Mouse (Mus musculus) thymus, adult 2 months (tissue): Measurements from ENCODE around the gene Plxnd1. TPM values are rescaled to one million over a fixed set of nuclear protein-coding genes. Genes with fewer than 3 reads are reported as not detected.

ENCODE experiments used
- DNase-seq: peaks from one replicate; pipeline ENCODE4 v3.0.0; 2021
- H3K27ac ChIP-seq: fragments of 200-500 bp; 2 replicates; pipeline ENCODE4 v1.5.1; 2012; ENCODE audit warnings: low read length, control low read depth; ENCODE audit not compliant: control insufficient read depth, insufficient read depth
- H3K27me3 ChIP-seq: fragments of 200-500 bp; 2 replicates; pipeline ENCODE4 v1.6.1; 2012; ENCODE audit warnings: mild to moderate bottlenecking, low read length, moderate library complexity, mixed read lengths; ENCODE audit not compliant: control insufficient read depth, insufficient read depth
- H3K36me3 ChIP-seq: fragments of 200-500 bp; 2 replicates; pipeline ENCODE4 v1.6.1; 2012; ENCODE audit warnings: mild to moderate bottlenecking, low read length, moderate library complexity; ENCODE audit not compliant: control insufficient read depth, insufficient read depth
- H3K4me1 ChIP-seq: fragments of 200-500 bp; replicated peaks from 2 replicates; pipeline ENCODE4 v1.6.1; 2012; ENCODE audit warnings: low read length; ENCODE audit not compliant: control insufficient read depth, insufficient read depth
- H3K4me3 ChIP-seq: fragments of 200-500 bp; 2 replicates; pipeline ENCODE4 v1.5.1; 2012; ENCODE audit warnings: mild to moderate bottlenecking, low read length, control low read depth, moderate library complexity; ENCODE audit not compliant: control insufficient read depth, insufficient read depth
- CTCF ChIP-seq: fragments of 200-500 bp; IDR thresholded peaks from 2 replicates; pipeline ENCODE4 v1.5.1; 2012; ENCODE audit warnings: mild to moderate bottlenecking, control low read depth, low read length, moderate library complexity, borderline replicate concordance; ENCODE audit not compliant: control insufficient read depth, poor library complexity, insufficient read depth; ENCODE audit errors: extremely low read depth
- POLR2A ChIP-seq: fragments of 200-500 bp; IDR thresholded peaks from 2 replicates; pipeline ENCODE4 v1.6.1; 2012; ENCODE audit warnings: mild to moderate bottlenecking, low read length, control low read depth, moderate library complexity; ENCODE audit not compliant: control insufficient read depth, poor library complexity, insufficient read depth; ENCODE audit errors: extremely low read depth
- WGBS: fragments of 180-500 bp; shearing (Covaris S2); methylation state at CpG from one replicate; pipeline ENCODE4 v1.1.7; 2018; 5-methylcytosine and 5-hydroxymethylcytosine counted together
- polyA plus RNA-seq: library from polyadenylated mRNA; depleted of rRNA; stranded (reverse); fragments of >200 nt; gene quantifications from 2 replicates; pipeline ENCODE4 v1.2.3, GENCODE M21; 2012

The Plxnd1 gene
- polyA plus RNA-seq, 1 experiment, result 466 TPM

DNA sequence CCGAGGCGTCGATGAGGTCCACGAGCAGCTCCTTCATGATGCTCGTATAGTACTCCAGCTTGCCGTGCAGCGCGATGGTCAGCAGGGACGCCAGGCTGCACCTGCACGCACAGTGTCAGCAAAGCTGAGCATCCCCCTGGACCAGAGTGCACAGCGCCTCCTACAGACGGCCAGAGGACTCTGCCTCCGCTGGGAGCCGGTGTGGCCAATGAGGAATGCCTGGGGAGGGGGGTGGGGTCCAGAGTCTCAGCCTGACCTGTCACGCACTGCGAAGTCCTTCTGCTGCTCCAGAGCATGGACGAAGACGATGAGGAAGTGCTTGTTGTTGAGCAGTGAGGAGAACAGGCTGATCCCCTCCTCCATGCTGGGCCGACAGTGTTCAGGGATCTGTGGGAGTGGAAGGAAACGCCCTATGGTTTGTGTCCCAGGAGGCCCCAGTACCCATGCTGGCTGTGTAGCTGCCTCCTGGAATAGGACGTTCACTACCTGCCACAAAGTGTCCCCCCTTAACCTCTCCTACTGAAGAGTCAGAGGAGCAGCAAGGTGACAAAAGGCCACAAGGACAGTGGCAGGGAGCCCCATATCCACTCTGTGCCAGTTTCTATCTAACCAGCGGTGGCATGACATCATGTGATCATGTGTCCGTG is 32.2 kb downstream of the Plxnd1 start:
- H3K36me3 ChIP-seq, result peaks cover 82% of the 10 kb centered on the region
- no peaks in the 10 kb centered on the region for H3K27me3 ChIP-seq
- H3K4me1 ChIP-seq, result peaks cover under 1% of the 10 kb centered on the region
- no peak overlapping the region for H3K4me3 ChIP-seq
- no peak overlapping the region for H3K27ac ChIP-seq
- DNase-seq, result no peak
- no peak for TF ChIP-seq CTCF
- TF ChIP-seq POLR2A, result no peak
- WGBS, result 91% methylated on average over 23 of the region's 23 CpGs

DNA sequence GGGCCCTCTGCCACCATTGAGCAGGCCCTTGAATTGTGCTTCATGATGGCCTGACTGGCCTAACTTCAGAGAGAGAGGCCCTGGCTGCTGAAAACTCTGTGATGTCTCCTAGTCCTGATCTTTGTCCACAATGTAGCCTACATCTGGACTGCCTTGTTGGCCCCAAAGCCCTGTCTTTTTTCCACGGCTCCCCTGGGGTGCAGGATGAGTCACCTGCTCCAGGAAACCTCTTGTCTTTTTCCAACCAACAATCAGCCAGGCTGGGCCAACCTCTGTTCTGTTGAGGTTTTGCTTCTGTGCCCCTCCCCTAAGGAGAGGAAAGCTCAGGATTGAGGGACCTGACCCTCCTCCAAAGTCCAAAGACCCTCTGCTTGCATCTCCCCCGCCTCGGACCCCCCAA is 33.1 kb downstream of the Plxnd1 start:
- Histone ChIP-seq H3K36me3 (peaks cover 74% of the 10 kb centered on the region), H3K27ac (no peak overlapping the region), H3K4me1 (peaks cover 9% of the 10 kb centered on the region), H3K27me3 (no peaks in the 10 kb centered on the region), H3K4me3 (no peak overlapping the region)
- 91% methylated on average over 3 of the region's 3 CpGs for WGBS
- no peak for TF ChIP-seq POLR2A
- DNase-seq, result no peak

DNA sequence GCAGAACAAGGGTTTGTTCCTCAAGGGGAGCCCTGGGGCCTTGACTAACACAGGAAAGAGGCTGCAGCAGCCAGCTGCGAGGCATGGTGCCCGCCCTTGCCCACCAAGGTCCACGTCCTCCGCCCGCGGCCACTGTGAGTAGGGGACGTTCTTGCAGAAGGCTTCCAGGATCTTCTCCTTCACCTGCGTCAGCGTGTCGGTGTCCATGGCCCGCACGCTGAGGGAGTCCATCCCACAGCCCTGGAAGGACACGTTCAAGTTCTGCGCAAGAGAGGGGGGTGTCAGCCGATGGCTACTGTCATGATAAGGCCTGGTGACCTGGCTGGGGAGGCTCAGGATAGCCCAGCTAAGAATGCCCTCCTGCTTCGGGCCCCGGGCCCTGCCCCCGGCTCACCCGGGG is 34.5 kb downstream of the Plxnd1 start:
- no peak for TF ChIP-seq POLR2A
- TF ChIP-seq CTCF, result no peak
- Histone ChIP-seq H3K4me3 (no peak overlapping the region), H3K4me1 (peaks cover 9% of the 10 kb centered on the region), H3K27me3 (no peaks in the 10 kb centered on the region), H3K27ac (no peak overlapping the region), H3K36me3 (peaks cover 72% of the 10 kb centered on the region)
- 95% methylated on average over 19 of the region's 19 CpGs for WGBS
- DNase-seq, result no peak

DNA sequence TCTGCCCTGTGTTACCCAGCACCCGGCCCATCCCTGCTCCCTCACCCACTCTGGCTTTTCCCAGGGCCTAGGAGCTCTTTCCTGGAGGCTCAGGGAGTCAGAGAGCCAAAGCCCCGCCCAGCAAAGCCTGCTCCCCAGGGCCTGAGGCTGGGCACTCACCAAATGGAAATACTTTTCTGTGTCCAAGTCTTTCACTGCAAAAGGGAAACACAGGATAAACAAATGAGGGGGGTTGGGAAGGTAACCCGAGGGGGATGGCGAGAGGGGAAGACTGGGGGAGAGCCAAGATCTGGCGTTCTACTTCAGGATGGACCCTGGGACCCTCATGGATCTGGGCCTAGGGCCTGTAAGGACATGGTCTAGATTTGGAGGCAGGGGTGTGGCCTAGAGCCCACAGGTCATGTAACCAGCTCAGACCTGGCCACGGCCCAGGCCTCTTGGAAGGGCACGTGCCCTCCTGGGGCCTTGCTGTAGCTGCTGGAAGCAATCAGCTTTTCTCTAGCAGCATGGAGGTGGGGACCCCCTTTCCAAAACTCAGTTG is 35.6 kb downstream of the Plxnd1 start:
- 95% methylated on average over 7 of the region's 7 CpGs for WGBS
- H3K27me3 ChIP-seq, result no peaks in the 10 kb centered on the region
- DNase-seq, result no peak
- peaks cover 82% of the 10 kb centered on the region for H3K36me3 ChIP-seq
- peaks cover 9% of the 10 kb centered on the region for H3K4me1 ChIP-seq
- TF ChIP-seq CTCF (no peak), POLR2A (no peak)
- no peak overlapping the region for H3K4me3 ChIP-seq
- no peak overlapping the region for H3K27ac ChIP-seq

DNA sequence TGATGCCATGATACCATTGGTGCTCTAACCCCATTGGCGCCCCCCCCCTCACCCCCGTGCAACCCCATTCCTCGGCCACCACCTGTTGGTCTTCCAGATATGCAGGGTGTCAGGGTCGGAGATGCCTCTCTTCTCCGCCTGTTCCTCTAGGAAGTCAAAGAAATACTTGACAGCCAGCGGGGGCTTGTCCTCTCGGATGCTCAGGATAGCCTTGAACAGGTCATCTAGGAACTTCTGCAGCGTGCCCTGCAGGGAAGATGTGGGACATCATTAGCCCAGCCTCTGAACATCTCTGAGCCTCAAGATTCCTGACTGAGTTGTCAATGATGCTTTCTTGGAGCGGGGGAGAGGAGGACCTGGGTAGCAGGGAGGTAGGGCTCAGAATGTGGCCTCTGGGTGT is 36.4 kb downstream of the Plxnd1 start:
- no peak overlapping the region for H3K27ac ChIP-seq
- H3K27me3 ChIP-seq, result no peaks in the 10 kb centered on the region
- H3K4me3 ChIP-seq, result no peak overlapping the region
- no peak for DNase-seq
- H3K36me3 ChIP-seq, result peaks cover 77% of the 10 kb centered on the region
- no peak for TF ChIP-seq CTCF
- TF ChIP-seq POLR2A, result no peak
- 94% methylated on average over 9 of the region's 9 CpGs for WGBS
- peaks cover 9% of the 10 kb centered on the region for H3K4me1 ChIP-seq

DNA sequence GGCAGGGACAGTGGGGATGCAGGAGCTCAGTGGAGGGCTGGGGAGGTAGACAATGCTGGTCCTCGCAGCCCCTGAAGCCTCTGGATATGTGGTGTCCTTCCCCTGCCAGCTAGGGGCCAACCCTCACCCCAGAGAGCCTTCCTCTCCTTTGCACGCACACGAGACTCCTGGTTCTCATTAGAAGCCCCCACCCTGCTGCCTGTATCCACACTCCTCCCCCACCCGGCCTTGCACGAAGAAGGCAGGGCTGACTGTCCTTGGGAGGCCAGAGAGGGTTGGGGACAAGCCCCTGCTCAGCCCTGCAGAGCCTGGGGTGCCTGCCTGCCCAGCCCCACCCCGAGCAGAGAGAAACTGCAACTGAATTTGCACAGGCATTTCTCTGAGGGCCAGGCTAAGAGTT is 37.1 kb downstream of the Plxnd1 start:
- Histone ChIP-seq H3K36me3 (peaks cover 69% of the 10 kb centered on the region), H3K4me3 (no peak overlapping the region), H3K4me1 (peaks cover 9% of the 10 kb centered on the region), H3K27me3 (no peaks in the 10 kb centered on the region), H3K27ac (no peak overlapping the region)
- TF ChIP-seq POLR2A, result no peak
- no peak for TF ChIP-seq CTCF
- DNase-seq, result no peak
- 88% methylated on average over 6 of the region's 6 CpGs for WGBS
